Mouse (Mus musculus): ENCODE measurements around the gene Rbm33. TPM values are rescaled to one million over a fixed set of nuclear protein-coding genes. Genes with fewer than 3 reads are reported as not detected.

Gene Rbm33
- polyA plus RNA-seq, 1 experiment from 2014 or later = 6.9 TPM

DNA sequence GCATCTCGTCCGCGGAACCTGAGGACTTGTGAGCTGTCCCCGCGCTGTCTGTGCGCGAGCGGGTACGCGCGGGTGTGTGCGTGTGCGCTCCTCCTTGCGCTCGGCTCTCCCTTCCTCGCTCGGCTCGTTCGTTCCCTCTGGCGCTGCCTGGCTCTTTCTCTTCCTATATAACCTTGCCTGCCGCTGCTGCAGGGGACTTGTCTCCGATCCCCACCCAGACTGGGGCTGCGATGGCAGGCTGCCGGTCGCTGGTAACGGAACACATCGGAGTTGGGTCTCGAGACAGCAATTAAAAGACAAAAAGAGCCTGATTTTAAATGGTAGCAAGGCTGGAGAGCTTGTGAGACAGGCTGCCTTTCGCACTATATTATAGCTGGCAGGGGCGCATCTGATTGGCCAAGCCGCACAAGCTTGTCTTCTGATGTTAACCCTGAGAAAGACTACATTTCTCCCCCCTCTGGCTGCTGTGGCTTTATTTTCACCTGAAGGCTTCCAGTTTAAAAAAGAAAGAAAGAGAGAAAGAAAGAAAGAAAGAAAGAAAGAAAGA, 149.9 kb downstream of the Rbm33 start, which contains the start of gene Shh:
TSS of gene Shh (minus strand) at position 497 of the 547 bp plus-strand sequence.
- Histone ChIP-seq H3K36me3 (ENCODE audit: control insufficient read depth, insufficient read depth) (no peaks in the 10 kb centered on the region), H3K4me1 (ENCODE audit: control insufficient read depth, low read depth, low read length) (no peaks in the 10 kb centered on the region), H3K4me3 (ENCODE audit: low read depth, low read length) (no peak within 1 kb of the TSS), H3K9ac (ENCODE audit: low read depth, low read length) (no peak within 1 kb of the TSS), H3K4me2 (ENCODE audit: low read depth, low read length) (no peak within 1 kb of the TSS), H3K9me3 (replicated peaks; ENCODE audit: control insufficient read depth, low read length) (no peaks in the 10 kb centered on the region), H3K27ac (ENCODE audit: low read length) (no peak within 1 kb of the TSS), H3K27me3 (ENCODE audit: control insufficient read depth, insufficient read depth, low read depth, low read length) (peaks cover 69% of the 10 kb centered on the region)
- 2% methylated on average over 31 of the region's 31 CpGs for WGBS (ENCODE audit: insufficient replicate concordance)
- ATAC-seq (ENCODE audit: low read depth) = no peak

Other genes starting within 250 kb of the Rbm33 start
- gene Insig1, start 245.8 kb upstream of the Rbm33 start, polyA plus RNA-seq (2015; fragmentation: Nextera tagmentation; extraction: Ambion mirVana) = 67.7 and 90.8 TPM in 2 replicates
- gene En2, start 151.4 kb upstream of the Rbm33 start, polyA plus RNA-seq (2015; fragmentation: Nextera tagmentation; extraction: Ambion mirVana) = not detected in 2 replicates
- gene Cnpy1, start 71.3 kb upstream of the Rbm33 start, polyA plus RNA-seq (2015; fragmentation: Nextera tagmentation; extraction: Ambion mirVana) = not detected in 2 replicates
- not detected in 2 replicates for gene Shh, start 150.1 kb downstream of the Rbm33 start, polyA plus RNA-seq (2015; fragmentation: Nextera tagmentation; extraction: Ambion mirVana)

Data from liver, embryonic 16.5 days (tissue).